Mouse (Mus musculus) adrenal gland, postnatal 25 days (tissue): ENCODE results near the gene Olfr1154. TPM values are rescaled to one million over a fixed set of nuclear protein-coding genes. Genes with fewer than 3 reads are reported as not detected.

ENCODE experiments used
- DNase-seq: peaks from one replicate; pipeline ENCODE4 v3.0.0; 2021; ENCODE audit warnings: mixed read lengths
- long read RNA-seq: library from polyadenylated mRNA; stranded (forward); transcript quantifications from one replicate; pipeline ENCODE4 v2.0.0, GENCODE M21; 2021
- total RNA-seq: library from RNA; stranded (reverse); gene quantifications from 2 replicates; pipeline ENCODE4 v1.2.3, GENCODE M21; 2021

Gene Olfr1154
- not detected in 2 replicates for total RNA-seq
- long read RNA-seq = 0 reads

- DNase-seq = no peak
Measured at GRCm38 (mm10) chr2:87905066-87905465, at the start of gene Olfr1154. Gene Olfr1154 (minus strand): TSS chr2:87905166.

- no peak for DNase-seq
Measured at GRCm38 (mm10) chr2:87953000-87953399, 48.0 kb upstream of the Olfr1154 start, which contains the start of gene Olfr1156. Gene Olfr1156 (minus strand): TSS chr2:87953100.

GRCm38 (mm10) chr2:87945037-87945436 is 40.1 kb upstream of the Olfr1154 start, which contains the start of gene Olfr1155:
Gene Olfr1155 (minus strand): TSS chr2:87945137.
- DNase-seq = no peak

GRCm38 (mm10) chr2:87894662-87895061 is 10.3 kb downstream of the Olfr1154 start, which contains the start of gene Olfr1153:
Gene Olfr1153 (plus strand): TSS chr2:87894962.
- DNase-seq = no peak

GRCm38 (mm10) chr2:87866192-87866591 is 38.8 kb downstream of the Olfr1154 start, which contains the start of gene Olfr1152:
Gene Olfr1152 (plus strand): TSS chr2:87866492.
- no peak for DNase-seq

- DNase-seq = no peak
Measured at GRCm38 (mm10) chr2:87855562-87855961, 49.4 kb downstream of the Olfr1154 start, which contains the start of gene Olfr1151. Gene Olfr1151 (plus strand): TSS chr2:87855862.

Other genes starting within 250 kb of the Olfr1154 start
- gene Olfr1134, start 246.7 kb downstream of the Olfr1154 start, total RNA-seq = not detected in 2 replicates
- not detected in 2 replicates for gene Olfr1135, start 231.5 kb downstream of the Olfr1154 start, total RNA-seq
- not detected in 2 replicates for gene Olfr1136, start 211.2 kb downstream of the Olfr1154 start, total RNA-seq
- gene Olfr1137, start 192.0 kb downstream of the Olfr1154 start, total RNA-seq = not detected in 2 replicates
- gene Olfr1138, start 165.2 kb downstream of the Olfr1154 start, total RNA-seq = not detected in 2 replicates
- not detected in 2 replicates for gene Olfr1140, start 161.4 kb downstream of the Olfr1154 start, total RNA-seq
- not detected in 2 replicates for gene Olfr1141, start 151.2 kb downstream of the Olfr1154 start, total RNA-seq
- gene Olfr152, start 125.7 kb downstream of the Olfr1154 start, total RNA-seq = not detected in 2 replicates
- gene Olfr1143, start 104.6 kb downstream of the Olfr1154 start, total RNA-seq = not detected in 2 replicates
- not detected in 2 replicates for gene Olfr1145, start 95.3 kb downstream of the Olfr1154 start, total RNA-seq
- gene Olfr1148, start 74.6 kb downstream of the Olfr1154 start, total RNA-seq = not detected in 2 replicates
- not detected in 2 replicates for gene Olfr1150-ps1, start 61.2 kb downstream of the Olfr1154 start, total RNA-seq
- gene Olfr1151, start 49.3 kb downstream of the Olfr1154 start, total RNA-seq = not detected in 2 replicates
- gene Olfr1152, start 38.7 kb downstream of the Olfr1154 start, total RNA-seq = not detected in 2 replicates
- gene Olfr1153, start 10.2 kb downstream of the Olfr1154 start, total RNA-seq = not detected in 2 replicates
- not detected in 2 replicates for gene Olfr1155, start 40.0 kb upstream of the Olfr1154 start, total RNA-seq
- not detected in 2 replicates for gene Olfr1156, start 47.9 kb upstream of the Olfr1154 start, total RNA-seq
- gene Olfr1157, start 63.1 kb upstream of the Olfr1154 start, total RNA-seq = not detected in 2 replicates
- not detected in 2 replicates for gene Olfr74, start 69.5 kb upstream of the Olfr1154 start, total RNA-seq
- gene Olfr1158, start 84.9 kb upstream of the Olfr1154 start, total RNA-seq = not detected in 2 replicates
- gene Olfr1160, start 103.1 kb upstream of the Olfr1154 start, total RNA-seq = not detected in 2 replicates
- not detected in 2 replicates for gene Olfr1161, start 117.6 kb upstream of the Olfr1154 start, total RNA-seq
- not detected in 2 replicates for gene Olfr73, start 132.5 kb upstream of the Olfr1154 start, total RNA-seq
- gene Olfr1162, start 146.0 kb upstream of the Olfr1154 start, total RNA-seq = not detected in 2 replicates
- not detected in 2 replicates for gene Olfr1163, start 166.7 kb upstream of the Olfr1154 start, total RNA-seq
- not detected in 2 replicates for gene Olfr1164, start 188.8 kb upstream of the Olfr1154 start, total RNA-seq
- gene Olfr1166, start 223.1 kb upstream of the Olfr1154 start, total RNA-seq = not detected in 2 replicates